Comparison of ENCODE assay signal across 27 mouse cellular contexts in genomic region chr6:135904391-135904790, GRCm38 (mm10).
DNase-seq lines count a peak whose midpoint lies in the region; ATAC-seq and TF ChIP-seq lines count a peak whose summit lies in the region.
"Had no signal": no experiment of that assay in that cellular context is flagged by ENCODE, and none has a peak within 500 bp of the region (broad histone marks: within the 10 kb centered on the region; RNA-seq: fewer than 3 reads in every experiment).

No protein-coding gene starts in this region.

- no peaks in the 10 kb centered on the region for H3K36me3 ChIP-seq in forebrain, postnatal 0 days (ENCODE audit: insufficient read depth)
- H3K36me3 ChIP-seq in forebrain, embryonic 12.5 days (replicated peaks) = no peaks in the 10 kb centered on the region
- H3K36me3 ChIP-seq: embryonic facial prominence, embryonic 15.5 days; G1E; hindbrain, embryonic 12.5 days; liver, embryonic 15.5 days; lung, embryonic 15.5 days; neural tube, embryonic 13.5 days had no signal

- 0 out of 2 replicates have a peak overlapping the region, but pooled peaks have one; percentile 45 for H3K27ac ChIP-seq in forebrain, postnatal 0 days (ENCODE audit: low read depth, low read length)
- H3K27ac ChIP-seq in forebrain, embryonic 12.5 days = no peak overlapping the region
- peak overlapping the region; percentile 75 for H3K27ac ChIP-seq in left cerebral cortex, adult 2 months
- H3K27ac ChIP-seq in cortical plate, adult 2 months (ENCODE audit: insufficient read depth, low read length) = peak overlapping the region; percentile 37
- H3K27ac ChIP-seq: embryonic facial prominence, embryonic 15.5 days; forebrain, embryonic 13.5 days; gastrocnemius, adult 2 months; heart, adult 2 months; hindbrain, embryonic 12.5 days; liver, embryonic 15.5 days; lung, embryonic 15.5 days; neural tube, embryonic 13.5 days; stomach, postnatal 0 days had no signal

- TF ChIP-seq POLR2A in cortical plate, adult 2 months (IDR thresholded peaks at IDR 0.05; ENCODE audit: extremely low read depth, insufficient read depth, low read length) = no peak

- H3K4me1 ChIP-seq in forebrain, postnatal 0 days (ENCODE audit: insufficient read depth) = peaks cover 31% of the 10 kb centered on the region
- H3K4me1 ChIP-seq in forebrain, embryonic 12.5 days = peaks cover 6% of the 10 kb centered on the region
- peaks cover 25% of the 10 kb centered on the region for H3K4me1 ChIP-seq in cortical plate, adult 2 months (ENCODE audit: control insufficient read depth, insufficient read depth, low read length)
- H3K4me1 ChIP-seq: liver, embryonic 15.5 days had no signal

- 55% methylated on average over 5 of the region's 5 CpGs for WGBS in forebrain, postnatal 0 days
- WGBS in forebrain, embryonic 12.5 days = 90% methylated on average over 5 of the region's 5 CpGs

- TF ChIP-seq CTCF in forebrain, postnatal 0 days (IDR thresholded peaks at IDR 0.05; ENCODE audit: low read depth) = no peak
- no peak for TF ChIP-seq CTCF in left cerebral cortex, adult 2 months (IDR thresholded peaks at IDR 0.05)
- TF ChIP-seq CTCF in cortical plate, adult 2 months (IDR thresholded peaks at IDR 0.05; ENCODE audit: extremely low read depth, insufficient read depth, low read length) = no peak

- H3K9ac ChIP-seq in forebrain, postnatal 0 days = no peak overlapping the region
- no peak overlapping the region for H3K9ac ChIP-seq in forebrain, embryonic 12.5 days
- H3K9ac ChIP-seq: embryonic facial prominence, embryonic 15.5 days; forebrain, embryonic 13.5 days; hindbrain, embryonic 12.5 days; liver, embryonic 15.5 days; lung, embryonic 15.5 days; neural tube, embryonic 13.5 days had no signal

- DNase-seq in cerebellum, postnatal 14 days = peak; percentile 77 to 81
- no peak for DNase-seq in cerebellum, adult 8-10 months
- DNase-seq in forebrain, postnatal 0 days = no peak
- no peak for DNase-seq in left cerebral cortex, adult 2 months (ENCODE audit: extremely low spot score in 1 of 2, low spot score in 2 of 2)
- DNase-seq in left cerebral cortex, adult 11 months (ENCODE audit: low spot score) = no peak
- DNase-seq: adrenal gland, adult 8-10 months; gastrocnemius, adult 2 months; heart, adult 2 months; kidney, adult 9 months; kidney, postnatal 10 days; layer of hippocampus, adult 9-11 months; lung, postnatal 36 days; right cerebral cortex, postnatal 4 days; thymus, adult 18-20 months; thymus, postnatal 25 days had no signal

- no peaks in the 10 kb centered on the region for H3K27me3 ChIP-seq in forebrain, postnatal 0 days (ENCODE audit: insufficient read depth, low read length)
- 0 out of 2 replicates have a peak, but pooled peaks cover 6% of the 10 kb centered on the region for H3K27me3 ChIP-seq in forebrain, embryonic 12.5 days
- H3K27me3 ChIP-seq: forebrain, embryonic 13.5 days; hindbrain, embryonic 12.5 days; liver, embryonic 15.5 days had no signal

- intact Hi-C loops in left cerebral cortex, adult 2 months (cut with DNase I) = loop anchor here (5.0 kb wide), 2 partner anchors 377 to 458 kb away; no protein-coding TSS in a partner anchor

- H3K4me2 ChIP-seq in forebrain, postnatal 0 days (ENCODE audit: low read depth) = no peak overlapping the region
- H3K4me2 ChIP-seq in forebrain, embryonic 12.5 days = no peak overlapping the region
- H3K4me2 ChIP-seq: embryonic facial prominence, embryonic 15.5 days; forebrain, embryonic 13.5 days; hindbrain, embryonic 12.5 days; liver, embryonic 15.5 days; lung, embryonic 15.5 days; midbrain, embryonic 11.5 days; neural tube, embryonic 13.5 days had no signal

- no peak for ATAC-seq in forebrain, postnatal 0 days
- no peak for ATAC-seq in forebrain, embryonic 12.5 days (ENCODE audit: low FRiP score)
- ATAC-seq: forebrain, embryonic 13.5 days; intestine, postnatal 0 days had no signal

- no peak overlapping the region for H3K4me3 ChIP-seq in forebrain, postnatal 0 days (ENCODE audit: low read depth, low read length)
- H3K4me3 ChIP-seq in forebrain, embryonic 12.5 days (replicated peaks) = no peak overlapping the region
- no peak overlapping the region for H3K4me3 ChIP-seq in left cerebral cortex, adult 2 months
- no peak overlapping the region for H3K4me3 ChIP-seq in cortical plate, adult 2 months (ENCODE audit: insufficient read depth, low read length)
- H3K4me3 ChIP-seq: embryonic facial prominence, embryonic 15.5 days; forebrain, embryonic 13.5 days; gastrocnemius, adult 2 months; heart, adult 2 months; hindbrain, embryonic 12.5 days; liver, embryonic 15.5 days; lung, embryonic 15.5 days; neural tube, embryonic 13.5 days had no signal

- H3K9me3 ChIP-seq in forebrain, postnatal 0 days (ENCODE audit: low read length) = no peaks in the 10 kb centered on the region
- no peaks in the 10 kb centered on the region for H3K9me3 ChIP-seq in forebrain, embryonic 12.5 days
- H3K9me3 ChIP-seq: embryonic facial prominence, embryonic 15.5 days; forebrain, embryonic 13.5 days; hindbrain, embryonic 12.5 days; liver, embryonic 15.5 days; lung, embryonic 15.5 days; neural tube, embryonic 13.5 days had no signal

Comparison
In these comparisons a context has a peak if more than half of its experiments do, and no peak if none do; other contexts are left out.
1. DNase-seq: peak in cerebellum, postnatal 14 days (2 of 2); none in cerebellum, adult 8-10 months (single experiment), forebrain, postnatal 0 days (single experiment), left cerebral cortex, adult 2 months (0 of 2) and left cerebral cortex, adult 11 months (single experiment).